Mouse (Mus musculus) heart, adult 2 months (tissue): ENCODE measurements around the gene Olfml3.

Experiments used
- CTCF ChIP-seq: fragments of 200-600 bp; IDR thresholded peaks from 2 replicates; pipeline ENCODE4 v1.8.1; 2022; ENCODE audit warnings: antibody characterized with exemption, mild to moderate bottlenecking, moderate library complexity
- POLR2A ChIP-seq: fragments of 200-500 bp; IDR thresholded peaks from 2 replicates; pipeline ENCODE4 v1.6.1; 2011; ENCODE audit warnings: mild to moderate bottlenecking, low read depth, low read length, control low read depth; ENCODE audit not compliant: insufficient read depth

- TF ChIP-seq POLR2A, result no peak
- TF ChIP-seq CTCF, result no peak
Observed at GRCm38 (mm10) chr3:103718728-103719127, 19.1 kb downstream of the Olfml3 start.
